Mouse (Mus musculus) forebrain, embryonic 13.5 days (tissue): Measurements from ENCODE around the gene Lrmda. TPM values are rescaled to one million over a fixed set of nuclear protein-coding genes. Genes with fewer than 3 reads are reported as not detected.
A peak's percentile ranks its signal among the peaks of the same experiment; 100 is the strongest.

Source experiments
- ATAC-seq: fragments of 200-750 bp; cut with Nextera tagmentation; 2 replicates; pipeline ENCODE4 v1.8.0; 2017
- H3K27ac ChIP-seq: fragments of 300-500 bp; sonication (generic); 2 replicates; pipeline ENCODE4 v1.5.1; 2015; ENCODE audit warnings: inconsistent platforms, mild to moderate bottlenecking, moderate library complexity
- H3K27me3 ChIP-seq: fragments of 300-500 bp; sonication (generic); 2 replicates; pipeline ENCODE4 v1.6.1; 2015; ENCODE audit warnings: mild to moderate bottlenecking, inconsistent platforms
- H3K36me3 ChIP-seq: fragments of 300-500 bp; sonication (generic); 2 replicates; pipeline ENCODE4 v1.6.1; 2015; ENCODE audit warnings: mild to moderate bottlenecking, inconsistent platforms; ENCODE audit not compliant: poor library complexity, severe bottlenecking
- H3K4me1 ChIP-seq: fragments of 300-500 bp; sonication (generic); 2 replicates; pipeline ENCODE4 v1.6.1; 2015; ENCODE audit warnings: inconsistent platforms
- H3K4me2 ChIP-seq: fragments of 300-500 bp; sonication (generic); 2 replicates; pipeline ENCODE4 v1.6.1; 2015; ENCODE audit warnings: inconsistent platforms, mild to moderate bottlenecking, moderate library complexity
- H3K4me3 ChIP-seq: fragments of 300-500 bp; sonication (generic); 2 replicates; pipeline ENCODE4 v1.5.1; 2015; ENCODE audit warnings: mild to moderate bottlenecking, inconsistent platforms
- H3K9ac ChIP-seq: fragments of 300-500 bp; sonication (generic); 2 replicates; pipeline ENCODE4 v1.6.1; 2015; ENCODE audit warnings: mild to moderate bottlenecking, inconsistent platforms
- H3K9me3 ChIP-seq: fragments of 300-500 bp; sonication (generic); replicated peaks from 2 replicates; pipeline ENCODE4 v1.6.1; 2016; ENCODE audit warnings: inconsistent platforms
- WGBS: fragments of 180-500 bp; shearing (Covaris S2); methylation state at CpG from one replicate; pipeline ENCODE4 v1.1.7; 2015; 5-methylcytosine and 5-hydroxymethylcytosine counted together
- polyA plus RNA-seq: library from polyadenylated mRNA; unstranded; fragments of >200 nt; fragmentation: Nextera tagmentation; extraction: Ambion mirVana; gene quantifications from 2 replicates; pipeline ENCODE4 v1.2.1, GENCODE M21; 2015

Gene Lrmda
- polyA plus RNA-seq: not detected in 2 replicates

DNA sequence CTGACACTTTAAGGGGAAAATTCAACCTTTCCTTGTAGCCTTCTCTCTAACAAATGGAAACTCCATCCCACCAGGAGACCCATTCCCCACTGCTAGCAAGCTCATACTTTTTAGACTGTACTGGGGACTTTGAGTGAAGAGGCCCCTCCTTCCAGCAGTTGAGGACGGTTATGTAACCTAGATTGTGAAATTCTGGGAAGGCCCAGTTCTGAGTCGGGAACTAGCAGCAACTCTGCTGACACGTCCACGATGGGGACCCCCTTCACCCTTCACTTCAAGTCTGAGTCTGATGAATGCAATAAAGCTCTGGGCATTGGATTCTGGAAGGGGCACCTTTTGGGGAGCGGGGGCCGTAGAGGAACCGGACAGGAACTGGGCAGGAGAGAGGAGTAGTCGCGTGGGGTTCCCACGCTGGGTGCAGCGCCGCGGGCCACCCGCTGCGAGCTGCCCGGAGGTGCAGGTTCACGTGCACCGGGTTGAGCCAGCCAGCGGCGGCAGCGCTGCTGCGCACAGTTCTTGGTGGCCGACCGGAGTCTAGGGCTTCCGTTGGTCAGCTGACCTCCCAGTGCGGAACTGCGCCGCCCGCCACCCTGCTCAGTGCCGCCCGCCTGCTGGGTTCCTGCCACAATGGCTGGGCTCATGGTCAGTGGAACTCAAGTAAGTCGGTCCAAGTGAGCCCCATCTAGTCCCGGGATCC lies at the start of gene Lrmda:
Gene Lrmda, plus strand, starts transcription at position 461 of the 697 bp plus-strand sequence.
- Histone ChIP-seq H3K4me2 (peak within 1 kb of the TSS; percentile 60), H3K9me3 (no peaks in the 10 kb centered on the region), H3K36me3 (no peaks in the 10 kb centered on the region), H3K4me3 (peak within 1 kb of the TSS; percentile 25), H3K27me3 (peaks cover 75% of the 10 kb centered on the region), H3K27ac (no peak within 1 kb of the TSS), H3K4me1 (peaks cover 11% of the 10 kb centered on the region), H3K9ac (peak within 1 kb of the TSS; percentile 43; the same call in 1 of the 2 replicates)
- ATAC-seq: no peak
- WGBS: 3% methylated on average over 33 of the region's 33 CpGs

DNA sequence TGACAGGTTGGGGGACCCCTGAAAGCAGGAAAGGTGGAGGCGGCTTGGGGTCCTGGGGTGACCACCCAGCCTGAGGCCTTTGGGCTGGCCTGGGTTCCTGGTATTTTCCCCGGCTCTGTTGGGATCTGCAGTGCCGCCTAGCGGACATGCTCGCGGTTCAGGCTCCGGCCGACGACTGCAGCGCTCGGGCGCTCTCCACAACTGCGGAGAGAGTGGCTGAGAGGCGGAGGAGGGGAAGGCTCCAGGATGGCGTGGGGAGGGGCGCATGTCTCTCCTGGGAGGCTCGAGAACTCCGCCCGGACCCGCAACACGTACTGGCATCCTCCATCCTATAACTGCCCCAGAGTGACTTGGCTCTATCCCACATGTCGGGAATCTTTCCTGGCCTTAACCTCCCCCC lies 38.0 kb upstream of the Lrmda start:
- H3K4me3 ChIP-seq: no peak overlapping the region
- H3K9ac ChIP-seq: no peak overlapping the region
- peaks cover 72% of the 10 kb centered on the region for H3K27me3 ChIP-seq

DNA sequence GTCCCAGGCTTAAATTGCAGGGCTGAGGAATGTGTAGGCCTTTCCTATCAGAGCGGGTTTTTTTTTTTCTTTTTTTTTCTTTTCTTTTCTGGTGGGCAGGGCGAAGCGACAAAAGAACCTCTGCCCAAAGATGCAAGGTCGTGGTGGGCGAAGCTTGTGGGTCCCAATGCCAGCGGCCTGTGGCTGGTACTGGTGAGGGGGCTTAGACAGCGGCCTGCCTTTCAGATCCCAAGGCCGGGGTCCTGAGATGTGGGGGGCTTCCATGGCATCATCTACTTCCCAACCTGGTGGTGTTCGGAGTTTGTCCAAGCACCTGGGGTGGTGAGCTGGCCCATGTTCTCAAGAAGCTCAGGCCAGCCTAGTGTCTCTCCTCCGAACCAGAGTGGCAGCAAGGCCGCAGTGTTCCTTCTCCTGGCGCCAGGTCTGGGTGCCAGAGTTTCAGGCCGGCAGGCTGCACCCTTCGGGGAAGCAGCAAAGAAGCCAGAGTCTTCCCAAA lies 37.4 kb upstream of the Lrmda start:
- Histone ChIP-seq H3K9ac (peak overlapping the region; percentile 62), H3K4me3 (peak overlapping the region; percentile 36), H3K27me3 (peaks cover 77% of the 10 kb centered on the region), H3K9me3 (no peaks in the 10 kb centered on the region), H3K36me3 (no peaks in the 10 kb centered on the region), H3K4me1 (peaks cover 42% of the 10 kb centered on the region), H3K27ac (peak overlapping the region; percentile 60), H3K4me2 (peak overlapping the region; percentile 59)
- ATAC-seq: no peak
- WGBS: 10% methylated on average over 14 of the region's 14 CpGs

More for the DNA sequence above, 38.0 kb upstream of the Lrmda start:
- Histone ChIP-seq H3K36me3 (no peaks in the 10 kb centered on the region), H3K4me1 (peaks cover 35% of the 10 kb centered on the region), H3K9me3 (no peaks in the 10 kb centered on the region; the same call in 1 of the 2 replicates), H3K4me2 (peak overlapping the region; percentile 46), H3K27ac (no peak overlapping the region)
- peak; percentile 56 for ATAC-seq
- WGBS: 0% methylated on average over 21 of the region's 22 CpGs

DNA sequence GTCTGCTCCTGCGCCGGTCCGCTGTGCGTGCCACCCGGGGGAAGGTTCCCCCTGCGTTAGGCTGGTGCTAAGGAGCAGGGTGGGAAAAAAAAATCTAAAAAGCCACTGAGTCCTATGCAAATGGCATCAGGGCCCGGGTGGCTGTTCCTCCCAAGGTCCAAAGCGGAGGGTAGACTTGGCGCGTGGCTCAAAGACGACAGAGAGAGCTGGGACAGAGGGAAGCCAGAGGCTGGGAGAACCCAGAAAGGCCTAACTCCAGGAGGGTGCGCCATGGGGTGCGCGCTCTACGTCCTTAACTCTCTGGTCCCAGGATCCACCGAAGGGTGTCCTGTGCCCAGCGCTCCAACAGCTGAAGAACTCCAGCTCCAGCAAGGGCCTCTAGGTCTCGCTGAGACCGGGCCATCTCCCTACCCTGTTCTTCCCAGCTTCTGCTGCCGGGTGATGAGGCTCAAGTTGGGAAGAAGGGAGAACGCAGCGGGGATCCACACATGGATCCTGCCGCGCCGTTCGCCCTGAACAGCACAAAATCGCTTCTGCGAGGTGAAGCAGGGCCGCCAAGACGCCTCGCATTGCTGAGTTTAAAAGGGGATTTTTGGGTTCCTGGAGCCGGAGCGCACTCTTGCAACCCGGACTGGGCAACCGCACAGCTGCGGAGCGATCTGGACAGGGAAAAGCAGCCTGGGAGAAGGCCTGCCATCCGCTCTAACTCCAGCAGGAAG lies 36.8 kb upstream of the Lrmda start:
- H3K9ac ChIP-seq: peak overlapping the region; percentile 62
- H3K4me1 ChIP-seq: peaks cover 45% of the 10 kb centered on the region
- H3K4me3 ChIP-seq: peak overlapping the region; percentile 36
- peak overlapping the region; percentile 60 for H3K27ac ChIP-seq
- H3K36me3 ChIP-seq: no peaks in the 10 kb centered on the region
- H3K9me3 ChIP-seq: no peaks in the 10 kb centered on the region
- H3K27me3 ChIP-seq: peaks cover 79% of the 10 kb centered on the region
- no peak for ATAC-seq
- H3K4me2 ChIP-seq: peak overlapping the region; percentile 59
- WGBS: 3% methylated on average over 38 of the region's 38 CpGs

DNA sequence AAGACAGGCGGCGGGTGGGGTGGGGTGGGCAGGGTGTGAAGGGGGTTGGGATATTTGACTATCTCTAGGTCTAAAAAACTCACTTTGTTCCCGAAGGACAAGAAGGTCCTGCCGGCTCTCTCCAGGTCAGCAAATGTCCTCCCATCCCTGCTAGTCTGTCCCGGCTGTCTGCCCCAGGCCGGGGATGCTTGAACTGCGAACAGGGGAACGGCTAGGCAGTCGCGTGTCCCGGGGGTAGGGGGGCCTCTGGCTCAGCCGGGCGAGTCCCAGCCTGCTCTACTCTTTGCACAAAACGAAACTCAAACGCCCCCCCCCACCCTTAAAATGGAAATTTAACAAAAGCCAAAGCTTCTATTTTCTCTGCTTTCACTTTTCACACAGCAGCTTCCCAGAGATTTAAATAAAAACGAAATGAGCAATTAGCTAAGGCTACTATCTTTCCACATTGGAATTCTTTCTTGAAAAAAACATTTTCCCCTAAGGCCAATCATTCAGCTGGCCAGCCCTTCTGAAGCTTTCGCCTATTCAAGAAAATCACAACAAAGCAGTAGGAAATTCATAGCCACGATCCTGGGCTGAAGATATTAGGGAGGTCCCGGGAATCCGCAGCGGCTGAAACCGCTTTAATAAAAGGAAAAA lies 36.1 kb upstream of the Lrmda start:
- ATAC-seq: no peak
- Histone ChIP-seq H3K27ac (peak overlapping the region; percentile 60), H3K4me1 (peaks cover 45% of the 10 kb centered on the region), H3K27me3 (peaks cover 73% of the 10 kb centered on the region), H3K9ac (peak overlapping the region; percentile 62), H3K4me2 (peak overlapping the region; percentile 59), H3K4me3 (peak overlapping the region; percentile 36), H3K9me3 (no peaks in the 10 kb centered on the region), H3K36me3 (no peaks in the 10 kb centered on the region)
- under 1% methylated on average over 22 of the region's 22 CpGs for WGBS

DNA sequence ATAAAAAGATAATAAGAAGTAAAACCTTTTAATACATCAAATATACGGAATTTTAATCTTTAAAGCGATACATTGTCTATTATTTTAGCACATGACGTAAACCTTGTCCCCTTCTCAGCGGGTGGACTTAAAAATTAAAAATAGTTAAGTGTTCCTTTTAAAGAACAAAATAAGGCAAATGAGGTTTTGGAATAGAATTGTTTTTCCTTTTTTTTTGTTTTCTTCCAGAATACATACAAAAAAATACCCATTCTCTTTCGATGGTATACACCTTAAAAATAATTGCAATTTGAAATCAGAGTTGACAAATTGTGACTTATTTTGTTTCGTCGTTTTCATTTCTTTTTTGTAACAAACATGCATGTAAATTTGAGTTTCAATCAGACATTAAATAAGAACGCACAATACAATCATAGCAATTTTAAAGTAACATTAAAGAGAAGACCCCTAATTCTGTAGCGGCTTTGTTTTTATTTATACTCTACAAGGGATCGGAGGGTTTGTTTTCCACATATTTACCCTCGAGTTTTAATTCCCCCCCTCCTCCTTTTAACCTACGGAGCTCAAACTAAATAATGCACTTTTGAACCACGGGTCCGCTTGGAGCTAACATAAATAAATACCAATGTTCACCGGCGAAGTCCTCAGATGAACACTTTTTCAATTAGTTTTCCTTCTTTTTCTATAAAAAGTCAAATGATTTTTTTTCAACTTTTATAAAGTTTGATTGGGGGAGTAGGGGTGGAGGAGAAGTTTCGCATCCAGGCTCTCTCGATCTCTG lies 35.4 kb upstream of the Lrmda start:
- Histone ChIP-seq H3K9me3 (no peaks in the 10 kb centered on the region), H3K4me3 (peak overlapping the region; percentile 65), H3K36me3 (no peaks in the 10 kb centered on the region), H3K27me3 (peaks cover 76% of the 10 kb centered on the region), H3K27ac (peak overlapping the region; percentile 93; the same call in 1 of the 2 replicates), H3K9ac (peak overlapping the region; percentile 86), H3K4me2 (peak overlapping the region; percentile 92), H3K4me1 (peaks cover 52% of the 10 kb centered on the region)
- WGBS: 5% methylated on average over 18 of the region's 18 CpGs
- no peak for ATAC-seq

DNA sequence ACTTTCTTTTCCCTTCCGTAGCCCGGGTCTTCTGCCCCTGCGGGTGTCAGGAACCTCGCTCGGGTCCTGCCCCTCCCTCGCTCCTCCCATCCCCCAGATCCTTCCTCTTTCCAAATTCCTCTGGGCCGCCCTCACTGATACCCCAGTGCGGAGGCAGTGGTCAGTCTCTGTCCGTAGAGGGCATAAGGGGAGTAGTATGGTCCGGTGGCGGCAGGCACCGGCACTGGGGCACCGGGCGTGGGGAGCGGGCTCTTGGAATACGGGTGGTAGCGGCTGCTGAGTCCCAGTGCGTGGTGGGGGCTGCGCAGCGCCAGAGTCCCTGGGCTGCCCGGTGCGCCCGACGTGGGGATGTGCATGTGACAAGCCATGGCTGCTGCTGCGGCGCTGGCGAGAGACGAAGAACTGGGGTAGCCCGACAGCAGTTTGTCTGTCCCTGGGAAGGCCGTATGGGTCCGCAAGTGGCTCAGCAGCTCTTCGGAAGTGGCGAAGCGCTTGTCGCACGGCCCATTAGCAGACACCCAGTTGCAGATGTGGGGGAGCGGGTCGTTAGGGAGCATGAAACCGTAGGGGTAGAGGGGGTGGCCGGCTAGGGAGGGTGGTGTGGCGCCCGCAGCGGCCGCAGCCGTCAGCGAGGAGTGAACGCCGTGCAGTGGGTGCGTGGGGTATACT lies 34.6 kb upstream of the Lrmda start:
- Histone ChIP-seq H3K4me3 (peak overlapping the region; percentile 65), H3K4me2 (peak overlapping the region; percentile 92), H3K9ac (peak overlapping the region; percentile 86), H3K27ac (peak overlapping the region; percentile 93), H3K36me3 (no peaks in the 10 kb centered on the region), H3K9me3 (no peaks in the 10 kb centered on the region), H3K4me1 (peaks cover 60% of the 10 kb centered on the region), H3K27me3 (peaks cover 77% of the 10 kb centered on the region)
- WGBS: 2% methylated on average over 49 of the region's 49 CpGs
- ATAC-seq: no peak

DNA sequence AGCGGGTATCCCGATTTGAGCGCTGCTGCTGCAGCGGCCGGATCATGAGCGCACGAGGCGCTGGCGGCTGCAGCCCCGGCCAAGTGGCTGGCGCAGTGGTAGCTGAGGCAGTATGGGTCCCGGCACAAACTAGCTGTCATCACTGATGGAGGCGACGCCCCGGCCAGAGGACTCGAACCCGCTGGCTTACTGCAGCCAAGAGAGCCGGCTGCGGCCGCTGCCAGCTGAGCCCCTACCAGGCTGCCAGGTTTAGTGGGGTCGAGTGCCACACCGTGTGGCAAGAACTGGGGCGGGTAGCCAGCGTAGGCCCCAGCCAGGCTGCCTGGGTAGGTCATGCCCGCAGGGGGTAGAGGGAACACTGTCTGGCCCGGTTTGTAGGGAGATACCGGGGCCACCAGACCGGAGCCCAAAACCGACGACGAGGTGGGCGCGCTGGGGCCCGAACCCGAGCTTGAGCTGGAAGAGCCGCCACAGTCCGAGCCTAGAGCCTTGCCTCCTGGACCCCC lies 34.0 kb upstream of the Lrmda start:
- no peaks in the 10 kb centered on the region for H3K9me3 ChIP-seq
- 2% methylated on average over 34 of the region's 37 CpGs for WGBS
- H3K4me2 ChIP-seq: peak overlapping the region; percentile 92
- H3K36me3 ChIP-seq: no peaks in the 10 kb centered on the region
- peak overlapping the region; percentile 93 for H3K27ac ChIP-seq
- ATAC-seq: no peak
- peaks cover 78% of the 10 kb centered on the region for H3K27me3 ChIP-seq
- peak overlapping the region; percentile 65 for H3K4me3 ChIP-seq
- H3K4me1 ChIP-seq: peaks cover 66% of the 10 kb centered on the region
- H3K9ac ChIP-seq: peak overlapping the region; percentile 86

DNA sequence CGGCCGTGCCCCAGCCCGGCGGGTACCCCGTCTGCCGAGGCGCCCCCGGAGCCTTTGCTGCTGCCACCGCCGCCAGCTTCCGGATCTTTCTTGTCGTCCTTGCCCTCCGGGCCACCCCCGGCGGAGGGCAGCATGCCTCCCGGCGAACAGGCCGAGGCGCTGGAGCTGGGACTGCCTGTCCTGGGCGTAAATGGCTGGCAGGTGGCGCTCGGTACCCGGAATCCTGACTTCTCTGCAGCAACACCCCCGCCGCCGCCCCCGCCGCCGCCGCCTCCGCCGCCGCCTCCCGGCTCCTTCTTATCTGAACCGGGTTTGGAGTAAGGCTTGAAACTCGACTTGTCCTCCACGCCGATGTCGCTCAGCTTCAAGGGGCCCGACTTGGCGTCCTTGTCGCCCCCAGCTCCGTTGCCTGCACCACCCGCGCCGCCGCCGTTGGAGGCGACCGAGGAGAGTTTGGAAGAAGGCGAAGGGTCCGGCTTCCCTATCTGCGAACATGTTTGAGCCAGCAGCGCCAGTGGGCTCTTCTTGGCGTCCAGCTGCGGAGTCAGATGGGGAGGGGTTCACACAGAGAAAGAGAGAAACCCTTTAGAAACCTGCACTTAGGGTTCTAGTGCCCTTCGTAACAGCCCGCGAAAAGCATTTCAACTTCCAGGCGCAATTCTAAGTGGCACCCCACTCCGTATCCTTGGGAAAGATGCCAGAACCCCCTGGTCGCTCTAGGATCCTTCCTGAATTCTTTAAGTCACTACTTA lies 33.4 kb upstream of the Lrmda start:
- Histone ChIP-seq H3K27me3 (peaks cover 78% of the 10 kb centered on the region), H3K9me3 (no peaks in the 10 kb centered on the region), H3K4me3 (peak overlapping the region; percentile 65), H3K4me1 (peaks cover 72% of the 10 kb centered on the region), H3K4me2 (peak overlapping the region; percentile 92), H3K27ac (peak overlapping the region; percentile 93), H3K9ac (peak overlapping the region; percentile 86), H3K36me3 (no peaks in the 10 kb centered on the region)
- WGBS: under 1% methylated on average over 43 of the region's 62 CpGs
- ATAC-seq: peak; percentile 34; the same call in 1 of the 2 replicates
